Mouse (Mus musculus) E14TG2a.4 (cell line): ENCODE data around the gene Pip5kl1.
A peak's percentile ranks its signal among the peaks of the same experiment; 100 is the strongest.

Experiments
- H3K27me3 ChIP-seq: 2 replicates; pipeline ENCODE4 v1.6.1; 2014; ENCODE audit warnings: low read length, control low read depth; ENCODE audit not compliant: insufficient read depth
- H3K36me3 ChIP-seq: 2 replicates; pipeline ENCODE4 v1.6.1; 2014; ENCODE audit warnings: low read length, control low read depth; ENCODE audit not compliant: insufficient read depth
- H3K4me1 ChIP-seq: replicated peaks from 2 replicates; pipeline ENCODE4 v1.6.1; 2014; ENCODE audit warnings: low read depth, low read length, control low read depth
- H3K4me3 ChIP-seq: replicated peaks from 2 replicates; pipeline ENCODE4 v1.5.1; 2014; ENCODE audit warnings: mild to moderate bottlenecking, low read length
- H3K9me3 ChIP-seq: 2 replicates; pipeline ENCODE4 v1.6.1; 2014; ENCODE audit warnings: low read length, control low read depth
- CTCF ChIP-seq: conservative IDR thresholded peaks from 2 replicates; pipeline ENCODE4 v1.5.1; 2014; ENCODE audit warnings: low read length
- NANOG ChIP-seq: IDR thresholded peaks from 2 replicates; pipeline ENCODE4 v1.6.1; 2014; ENCODE audit warnings: borderline replicate concordance, low read length, mixed read lengths
- POU5F1 ChIP-seq: IDR thresholded peaks from 2 replicates; pipeline ENCODE4 v1.6.1; 2014; ENCODE audit warnings: low read length, borderline replicate concordance

Gene Pip5kl1

DNA sequence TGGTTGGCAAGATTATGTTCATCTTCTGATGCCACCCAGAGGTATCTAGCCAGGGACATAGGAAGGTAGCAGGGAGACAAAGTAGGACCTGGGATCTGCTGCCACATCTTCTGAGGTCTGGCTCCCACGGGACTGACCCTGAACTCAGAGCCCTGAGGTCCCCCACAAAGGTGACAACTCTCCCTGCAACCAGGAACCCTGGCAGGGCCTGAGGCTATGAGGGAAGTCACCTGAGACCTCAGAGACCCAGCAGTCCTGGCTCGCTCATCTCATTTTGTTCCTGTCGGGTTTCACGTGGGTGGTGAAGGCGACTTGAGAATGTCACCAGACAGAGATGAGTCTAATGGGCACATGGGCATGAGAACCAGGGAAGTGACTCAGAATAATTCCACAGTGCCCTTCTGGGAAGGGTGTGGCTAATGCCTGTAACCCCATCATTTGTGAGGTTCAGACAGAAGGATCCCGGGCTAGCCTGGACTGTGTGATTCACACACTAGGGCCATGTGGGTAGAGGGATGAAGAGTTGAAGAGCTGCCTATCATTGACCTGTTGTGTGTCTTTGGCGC lies 10.6 kb downstream of the Pip5kl1 start:
- peaks cover 9% of the 10 kb centered on the region; the same call in 1 of the 2 replicates for H3K36me3 ChIP-seq
- no peak overlapping the region for H3K4me3 ChIP-seq
- TF ChIP-seq POU5F1 (no peak), NANOG (no peak), CTCF (no peak)
- peaks cover 22% of the 10 kb centered on the region for H3K27me3 ChIP-seq
- no peaks in the 10 kb centered on the region for H3K9me3 ChIP-seq
- H3K4me1 ChIP-seq = peaks cover 57% of the 10 kb centered on the region

DNA sequence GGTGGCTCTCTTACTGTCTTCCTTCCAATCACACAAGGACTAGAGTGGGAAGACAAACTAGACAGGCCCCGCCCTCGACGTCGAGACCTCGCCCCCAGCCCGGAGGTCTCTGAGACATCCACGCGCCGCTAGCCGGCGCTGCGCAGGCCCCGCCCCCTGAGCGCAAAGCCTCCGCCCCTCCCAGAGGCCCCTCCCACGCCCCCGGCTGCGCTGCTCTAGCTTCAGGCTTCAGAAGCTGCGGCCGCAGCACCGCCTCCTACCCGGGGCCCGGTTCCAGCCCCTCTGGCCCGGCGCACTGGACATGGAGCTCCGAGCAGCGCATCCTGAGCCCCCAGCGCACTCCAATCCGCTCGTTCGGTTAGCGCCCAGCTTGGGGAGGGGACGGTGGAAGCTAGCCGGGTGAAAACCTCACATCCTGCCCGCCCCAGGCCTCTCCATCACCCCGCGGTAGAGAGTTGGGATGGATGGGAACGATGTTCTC lies 12.3 kb downstream of the Pip5kl1 start, which contains the start of gene St6galnac4:
TSS of gene St6galnac4 (plus strand) at position 225 of the 481 bp plus-strand sequence.
- Histone ChIP-seq H3K4me3 (peak within 1 kb of the TSS; percentile 81), H3K9me3 (no peaks in the 10 kb centered on the region), H3K27me3 (peaks cover 21% of the 10 kb centered on the region), H3K4me1 (peaks cover 43% of the 10 kb centered on the region), H3K36me3 (peaks cover 13% of the 10 kb centered on the region; the same call in 1 of the 2 replicates)
- TF ChIP-seq NANOG (no peak), CTCF (no peak), POU5F1 (no peak)

DNA sequence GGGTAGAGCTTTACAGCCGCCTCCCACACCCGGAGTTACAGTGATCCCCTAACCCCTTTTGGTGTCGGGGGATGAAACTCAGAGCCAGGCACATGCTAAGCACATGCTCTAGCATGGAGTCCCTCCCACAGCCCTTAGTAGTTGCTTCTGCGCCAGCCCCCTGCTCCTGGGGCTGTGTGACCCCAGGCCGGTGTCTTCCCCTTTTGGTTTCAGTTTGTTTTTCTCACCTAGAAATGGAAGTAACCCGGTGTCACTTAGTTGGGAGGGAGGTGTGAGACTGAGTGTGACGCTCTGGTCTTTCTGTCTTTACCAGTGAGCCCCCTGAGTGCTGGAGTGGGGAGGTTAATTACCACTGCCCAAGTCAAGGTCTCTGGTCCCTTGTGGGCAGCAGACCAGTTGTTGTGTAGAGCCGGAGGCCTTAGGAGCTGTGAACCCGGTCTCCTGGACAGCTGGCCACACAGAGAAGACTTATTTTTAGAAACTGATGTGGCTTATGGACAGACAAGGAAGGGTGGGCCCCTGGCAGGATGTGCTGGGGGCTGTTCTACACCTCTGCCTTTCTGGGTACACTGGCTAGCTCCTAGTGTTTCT lies 13.2 kb downstream of the Pip5kl1 start:
- Histone ChIP-seq H3K9me3 (no peaks in the 10 kb centered on the region), H3K36me3 (peaks cover 13% of the 10 kb centered on the region; the same call in 1 of the 2 replicates), H3K4me3 (peak overlapping the region; percentile 81), H3K4me1 (peaks cover 46% of the 10 kb centered on the region), H3K27me3 (peaks cover 17% of the 10 kb centered on the region)
- TF ChIP-seq CTCF = no peak
- TF ChIP-seq NANOG = no peak
- TF ChIP-seq POU5F1 = no peak

DNA sequence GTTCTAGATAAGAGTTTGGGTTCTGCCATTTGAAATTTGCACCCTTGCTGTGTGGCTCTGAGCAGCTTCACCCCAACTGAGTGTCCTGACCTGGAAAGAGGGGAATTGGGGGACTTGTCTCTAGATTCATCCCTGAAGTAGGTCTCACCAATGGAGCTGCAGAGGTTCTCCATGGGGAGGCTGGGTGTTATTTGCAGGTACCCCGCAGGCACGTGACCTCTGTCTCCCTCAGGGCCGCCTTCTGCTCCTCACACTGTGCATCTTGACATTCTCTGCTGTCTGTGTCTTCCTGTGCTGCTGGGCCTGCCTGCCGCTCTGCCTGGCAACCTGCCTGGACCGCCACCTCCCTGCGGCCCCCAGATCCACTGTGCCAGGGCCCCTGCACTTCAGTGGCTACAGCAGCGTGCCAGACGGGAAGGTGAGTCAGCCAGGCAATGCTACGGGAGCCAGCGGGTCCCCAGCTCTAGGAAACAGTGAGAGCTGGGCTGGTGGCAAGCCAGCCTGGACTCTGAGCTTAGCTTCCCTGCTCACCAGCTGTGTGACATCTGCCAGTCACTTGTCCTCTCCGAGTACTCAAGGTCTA lies 14.7 kb downstream of the Pip5kl1 start:
- peaks cover 13% of the 10 kb centered on the region; the same call in 1 of the 2 replicates for H3K36me3 ChIP-seq
- peak overlapping the region; percentile 72 for H3K4me3 ChIP-seq
- H3K27me3 ChIP-seq = peaks cover 12% of the 10 kb centered on the region
- TF ChIP-seq POU5F1 = no peak
- no peak for TF ChIP-seq CTCF
- no peak for TF ChIP-seq NANOG
- no peaks in the 10 kb centered on the region for H3K9me3 ChIP-seq
- H3K4me1 ChIP-seq = peaks cover 53% of the 10 kb centered on the region

- Histone ChIP-seq H3K4me1 (peaks cover 62% of the 10 kb centered on the region), H3K27me3 (peaks cover 12% of the 10 kb centered on the region), H3K9me3 (no peaks in the 10 kb centered on the region), H3K4me3 (no peak overlapping the region), H3K36me3 (peaks cover 13% of the 10 kb centered on the region; the same call in 1 of the 2 replicates)
- TF ChIP-seq CTCF = no peak
- no peak for TF ChIP-seq NANOG
- TF ChIP-seq POU5F1 = no peak
Measured at GRCm38 (mm10) chr2:32590224-32590623, 15.6 kb downstream of the Pip5kl1 start.

- Histone ChIP-seq H3K9me3 (no peaks in the 10 kb centered on the region), H3K4me1 (peaks cover 64% of the 10 kb centered on the region), H3K36me3 (peaks cover 21% of the 10 kb centered on the region), H3K27me3 (peaks cover 12% of the 10 kb centered on the region), H3K4me3 (no peak overlapping the region)
- no peak for TF ChIP-seq NANOG
- no peak for TF ChIP-seq CTCF
- no peak for TF ChIP-seq POU5F1
Measured at GRCm38 (mm10) chr2:32591249-32591648, 16.7 kb downstream of the Pip5kl1 start.

DNA sequence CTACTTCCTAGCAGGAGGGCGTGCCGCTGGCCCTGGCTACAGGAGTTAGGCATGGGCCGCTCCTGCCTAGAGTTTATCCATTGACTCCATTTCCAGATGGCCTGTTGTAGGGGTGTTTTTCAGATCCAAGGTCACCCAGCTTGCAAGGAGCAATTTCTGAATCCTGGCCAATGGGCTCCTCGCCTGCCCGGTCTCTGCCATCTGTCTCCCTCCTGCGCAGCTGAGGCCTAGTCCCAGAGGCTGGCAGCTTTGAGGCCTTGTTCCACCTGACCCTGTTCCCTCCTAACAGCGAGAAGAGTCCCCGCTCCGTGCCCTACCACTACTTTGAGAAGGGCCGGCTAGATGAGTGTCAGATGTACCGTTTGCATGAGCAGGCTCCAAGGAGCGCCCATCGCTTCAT lies 22.1 kb downstream of the Pip5kl1 start:
- no peak for TF ChIP-seq CTCF
- no peak for TF ChIP-seq NANOG
- TF ChIP-seq POU5F1 = no peak
- no peak overlapping the region for H3K4me3 ChIP-seq
- no peaks in the 10 kb centered on the region for H3K9me3 ChIP-seq
- H3K36me3 ChIP-seq = peaks cover 25% of the 10 kb centered on the region
- no peaks in the 10 kb centered on the region for H3K27me3 ChIP-seq
- peaks cover 52% of the 10 kb centered on the region for H3K4me1 ChIP-seq

DNA sequence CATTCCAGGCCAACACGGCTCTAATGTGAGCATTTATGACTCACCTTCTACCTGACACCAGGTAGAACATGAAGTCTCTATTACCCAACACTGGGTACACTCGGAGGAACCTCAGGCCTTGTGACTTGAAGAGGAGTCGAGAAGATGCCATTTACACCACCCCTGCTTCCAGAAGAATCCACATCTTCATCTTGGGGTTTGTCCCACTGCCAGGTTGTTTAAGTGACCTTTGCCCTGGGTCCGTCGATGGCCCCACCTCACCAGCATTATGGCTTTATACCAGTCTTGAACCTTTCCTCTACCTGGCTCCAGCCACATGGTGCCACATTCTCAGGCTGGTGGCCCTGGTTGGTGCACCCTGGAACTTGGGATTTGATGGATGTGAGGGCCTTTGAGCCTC lies 22.7 kb downstream of the Pip5kl1 start:
- TF ChIP-seq NANOG (no peak), POU5F1 (no peak), CTCF (no peak)
- no peaks in the 10 kb centered on the region for H3K27me3 ChIP-seq
- H3K4me1 ChIP-seq = peaks cover 57% of the 10 kb centered on the region
- H3K4me3 ChIP-seq = no peak overlapping the region
- H3K36me3 ChIP-seq = peaks cover 25% of the 10 kb centered on the region
- H3K9me3 ChIP-seq = no peaks in the 10 kb centered on the region

DNA sequence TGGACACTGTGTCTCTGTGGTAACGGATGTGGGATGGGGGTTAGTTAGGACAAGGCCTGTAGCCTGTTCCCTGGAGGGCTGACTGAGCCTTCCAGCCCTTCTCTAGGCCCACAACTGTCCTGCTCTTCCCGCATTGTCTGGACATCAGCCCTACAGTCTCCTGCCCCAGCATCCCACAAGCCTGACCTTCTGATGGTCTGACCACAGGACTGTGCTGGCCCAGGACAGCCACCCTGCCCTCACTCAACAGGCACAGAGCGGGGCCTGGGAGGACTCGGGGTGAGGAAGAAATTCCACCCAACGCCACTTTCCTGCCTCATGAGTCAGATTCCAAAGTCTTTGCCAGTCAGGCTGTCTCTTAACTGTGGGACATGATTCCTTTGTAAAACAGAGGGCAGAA lies 23.1 kb downstream of the Pip5kl1 start:
- Histone ChIP-seq H3K4me3 (no peak overlapping the region), H3K36me3 (peaks cover 25% of the 10 kb centered on the region), H3K9me3 (no peaks in the 10 kb centered on the region), H3K4me1 (peaks cover 58% of the 10 kb centered on the region), H3K27me3 (no peaks in the 10 kb centered on the region)
- TF ChIP-seq NANOG = no peak
- no peak for TF ChIP-seq CTCF
- no peak for TF ChIP-seq POU5F1
